ENCODE assay signal across 8 mouse cellular contexts in the genomic region with DNA sequence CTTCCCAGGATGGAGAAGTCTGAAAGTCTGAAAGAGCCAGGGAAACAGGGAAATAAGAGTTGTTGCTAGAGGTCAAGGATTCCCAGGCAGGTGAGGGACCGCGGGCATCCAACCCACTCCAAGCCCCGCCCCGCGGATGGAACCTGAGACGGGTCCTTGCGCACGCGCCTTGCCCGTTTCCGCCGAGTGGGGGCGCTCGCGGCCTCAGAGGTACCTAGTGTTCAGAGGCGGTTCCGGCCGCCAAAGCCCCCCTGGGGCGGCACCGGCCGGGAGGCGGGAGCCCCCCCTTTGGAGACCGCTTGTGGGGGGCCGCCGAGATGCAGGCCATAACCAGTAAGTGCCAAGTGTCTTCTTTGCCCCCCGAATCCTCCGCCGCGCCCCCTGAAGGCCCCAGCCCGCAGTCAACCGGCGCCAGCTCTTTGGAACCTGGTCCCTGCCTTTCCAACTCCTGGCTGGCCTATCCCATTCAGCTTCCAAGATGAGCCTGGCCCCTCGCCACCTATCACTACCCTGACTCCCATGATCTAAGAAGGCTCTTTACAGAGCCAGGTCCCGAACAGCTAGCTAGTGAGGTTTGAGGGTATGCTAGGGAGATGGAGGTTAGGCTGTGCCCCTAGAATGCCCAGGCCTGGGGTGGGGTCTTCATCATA. TPM values are rescaled to one million over a fixed set of nuclear protein-coding genes. Genes with fewer than 3 reads are reported as not detected.
DNase-seq lines count a peak whose midpoint lies in the region; ATAC-seq and TF ChIP-seq lines count a peak whose summit lies in the region.

No protein-coding gene starts in this region.

- H3K4me2 ChIP-seq in lung, embryonic 14.5 days = peak overlapping the region; percentile 48
- peak overlapping the region; percentile 36; the same call in 1 of the 2 replicates for H3K4me2 ChIP-seq in heart, embryonic 16.5 days (ENCODE audit: low read depth, low read length)
- H3K4me2 ChIP-seq in liver, embryonic 13.5 days = peak overlapping the region; percentile 29; the same call in 1 of the 2 replicates
- no peak overlapping the region; the same call in 1 of the 2 replicates for H3K4me2 ChIP-seq in stomach, embryonic 14.5 days (replicated peaks; ENCODE audit: low read depth, low read length)

- no peaks in the 10 kb centered on the region for H3K36me3 ChIP-seq in lung, embryonic 14.5 days (ENCODE audit: insufficient read depth)
- peaks cover under 1% of the 10 kb centered on the region for H3K36me3 ChIP-seq in heart, embryonic 16.5 days (ENCODE audit: control insufficient read depth, insufficient read depth)
- no peaks in the 10 kb centered on the region for H3K36me3 ChIP-seq in liver, embryonic 13.5 days
- H3K36me3 ChIP-seq in stomach, embryonic 14.5 days (ENCODE audit: control insufficient read depth, insufficient read depth, low read length) = no peaks in the 10 kb centered on the region

- no peak overlapping the region for H3K27ac ChIP-seq in lung, embryonic 14.5 days (ENCODE audit: low read depth)
- no peak overlapping the region for H3K27ac ChIP-seq in heart, embryonic 16.5 days (ENCODE audit: low read length)
- H3K27ac ChIP-seq in liver, embryonic 13.5 days = no peak overlapping the region
- no peak overlapping the region for H3K27ac ChIP-seq in stomach, embryonic 14.5 days (ENCODE audit: low read length)

- 0 out of 2 replicates have a peak, but pooled peaks cover 5% of the 10 kb centered on the region for H3K27me3 ChIP-seq in lung, embryonic 14.5 days (ENCODE audit: insufficient read depth, low read length)
- peaks cover 9% of the 10 kb centered on the region for H3K27me3 ChIP-seq in heart, embryonic 16.5 days (ENCODE audit: control insufficient read depth, insufficient read depth, low read length)
- H3K27me3 ChIP-seq in liver, embryonic 13.5 days = peaks cover 64% of the 10 kb centered on the region
- H3K27me3 ChIP-seq in stomach, embryonic 14.5 days (ENCODE audit: control insufficient read depth, insufficient read depth, low read length) = no peaks in the 10 kb centered on the region

- DNase-seq in lung, embryonic 14.5 days = peak; percentile 50
- DNase-seq in lung, postnatal 25 days (ENCODE audit: low spot score) = no peak
- DNase-seq in embryo, embryonic 9.5 days (ENCODE audit: extremely low spot score) = peak; percentile 60
- DNase-seq in liver, embryonic 13.5 days = peak; percentile 10
- DNase-seq in urinary bladder, adult 2 months (ENCODE audit: low spot score) = no peak
- DNase-seq in spleen, postnatal 14 days (ENCODE audit: low spot score in 2 of 2) = no peak

- no peaks in the 10 kb centered on the region for H3K9me3 ChIP-seq in lung, embryonic 14.5 days (ENCODE audit: low read depth, low read length)
- no peaks in the 10 kb centered on the region for H3K9me3 ChIP-seq in heart, embryonic 16.5 days (replicated peaks; ENCODE audit: control insufficient read depth, low read length)
- no peaks in the 10 kb centered on the region for H3K9me3 ChIP-seq in liver, embryonic 13.5 days (replicated peaks)
- no peaks in the 10 kb centered on the region for H3K9me3 ChIP-seq in stomach, embryonic 14.5 days (ENCODE audit: control insufficient read depth, low read depth, low read length)

- TF ChIP-seq CTCF in lung, embryonic 14.5 days (IDR thresholded peaks at IDR 0.05; ENCODE audit: low read depth) = peak; percentile 38

- WGBS in lung, embryonic 14.5 days = 7% methylated on average over 34 of the region's 34 CpGs
- WGBS in heart, embryonic 16.5 days = 8% methylated on average over 34 of the region's 34 CpGs
- 7% methylated on average over 32 of the region's 34 CpGs for WGBS in liver, embryonic 13.5 days (ENCODE audit: insufficient replicate concordance)
- WGBS in stomach, embryonic 14.5 days = 9% methylated on average over 34 of the region's 34 CpGs

- H3K9ac ChIP-seq in lung, embryonic 14.5 days = no peak overlapping the region
- H3K9ac ChIP-seq in heart, embryonic 16.5 days (ENCODE audit: low read length) = no peak overlapping the region
- H3K9ac ChIP-seq in liver, embryonic 13.5 days = no peak overlapping the region
- H3K9ac ChIP-seq in stomach, embryonic 14.5 days (replicated peaks; ENCODE audit: low read depth, low read length) = no peak overlapping the region

- H3K4me1 ChIP-seq in lung, embryonic 14.5 days (ENCODE audit: insufficient read depth) = no peaks in the 10 kb centered on the region
- H3K4me1 ChIP-seq in heart, embryonic 16.5 days (ENCODE audit: control insufficient read depth, insufficient read depth, low read length) = no peaks in the 10 kb centered on the region
- H3K4me1 ChIP-seq in liver, embryonic 13.5 days (replicated peaks) = 0 out of 2 replicates have a peak, but pooled peaks cover 4% of the 10 kb centered on the region
- H3K4me1 ChIP-seq in stomach, embryonic 14.5 days (ENCODE audit: control insufficient read depth, insufficient read depth, low read length) = no peaks in the 10 kb centered on the region

- peak overlapping the region; percentile 19 for H3K4me3 ChIP-seq in lung, embryonic 14.5 days (ENCODE audit: low read depth, low read length)
- no peak overlapping the region for H3K4me3 ChIP-seq in heart, embryonic 16.5 days (ENCODE audit: low read length)
- no peak overlapping the region; the same call in 1 of the 2 replicates for H3K4me3 ChIP-seq in liver, embryonic 13.5 days (replicated peaks)
- H3K4me3 ChIP-seq in stomach, embryonic 14.5 days (ENCODE audit: low read depth, low read length) = no peak overlapping the region; the same call in 1 of the 2 replicates

- ATAC-seq in lung, embryonic 14.5 days (ENCODE audit: insufficient read depth) = peak; percentile 14; the same call in 1 of the 2 replicates
- ATAC-seq in heart, embryonic 16.5 days (replicated peaks; ENCODE audit: extremely low read depth, insufficient read depth, low FRiP score) = no peak
- no peak for ATAC-seq in liver, embryonic 13.5 days (ENCODE audit: low read depth)
- ATAC-seq in stomach, embryonic 14.5 days (ENCODE audit: insufficient number of reproducible peaks, insufficient read depth, low FRiP score, low read depth) = 0 out of 2 replicates have a peak, but pooled peaks have one; percentile 23

RNA-seq across cellular contexts. Expression of gene Ccdc136, which starts 6.7 kb away (rescaled TPM):
- polyA plus RNA-seq in lung, embryonic 14.5 days (2014; fragmentation: Nextera tagmentation; extraction: Ambion mirVana) = 15.3 and 15.8 TPM in 2 replicates
- 21.6 and 22.7 TPM in 2 replicates for polyA plus RNA-seq in heart, embryonic 16.5 days (2015; fragmentation: Nextera tagmentation; extraction: Ambion mirVana)
- 0.62 and 0.64 TPM in 2 replicates for polyA plus RNA-seq in liver, embryonic 13.5 days (2015; fragmentation: Nextera tagmentation; extraction: Ambion mirVana)
- 22.0 and 29.5 TPM in 2 replicates for polyA plus RNA-seq in stomach, embryonic 14.5 days (2014; fragmentation: Nextera tagmentation; extraction: Ambion mirVana)
- polyA plus RNA-seq in urinary bladder, adult 2 months (2012; rRNA removed) = 19.7 and 29.6 TPM in 2 replicates

RNA-seq across cellular contexts. Expression of gene Opn1sw, which starts 14.6 kb away (rescaled TPM):
- polyA plus RNA-seq in lung, embryonic 14.5 days (2014; fragmentation: Nextera tagmentation; extraction: Ambion mirVana) = 0.61 and 0.84 TPM in 2 replicates
- polyA plus RNA-seq in heart, embryonic 16.5 days (2015; fragmentation: Nextera tagmentation; extraction: Ambion mirVana) = 0.62 and 0.76 TPM in 2 replicates
- 0.10 TPM in 1 of 2 replicates, not detected in the other for polyA plus RNA-seq in liver, embryonic 13.5 days (2015; fragmentation: Nextera tagmentation; extraction: Ambion mirVana)
- polyA plus RNA-seq in stomach, embryonic 14.5 days (2014; fragmentation: Nextera tagmentation; extraction: Ambion mirVana) = 1.3 and 1.5 TPM in 2 replicates
- polyA plus RNA-seq in urinary bladder, adult 2 months (2012; rRNA removed) = 9.3 and 11.3 TPM in 2 replicates

RNA-seq across cellular contexts. Expression of gene Flnc, which starts 30.2 kb away (rescaled TPM):
- 8.8 and 10.1 TPM in 2 replicates for polyA plus RNA-seq in lung, embryonic 14.5 days (2014; fragmentation: Nextera tagmentation; extraction: Ambion mirVana)
- polyA plus RNA-seq in heart, embryonic 16.5 days (2015; fragmentation: Nextera tagmentation; extraction: Ambion mirVana) = 38.3 and 50.0 TPM in 2 replicates
- polyA plus RNA-seq in liver, embryonic 13.5 days (2015; fragmentation: Nextera tagmentation; extraction: Ambion mirVana) = 0.89 and 0.97 TPM in 2 replicates
- polyA plus RNA-seq in stomach, embryonic 14.5 days (2014; fragmentation: Nextera tagmentation; extraction: Ambion mirVana) = 17.9 and 19.8 TPM in 2 replicates
- 40.8 and 75.6 TPM in 2 replicates for polyA plus RNA-seq in urinary bladder, adult 2 months (2012; rRNA removed)

RNA-seq across cellular contexts. Expression of gene Calu, which starts 54.9 kb away (rescaled TPM):
- 451 and 469 TPM in 2 replicates for polyA plus RNA-seq in lung, embryonic 14.5 days (2014; fragmentation: Nextera tagmentation; extraction: Ambion mirVana)
- polyA plus RNA-seq in heart, embryonic 16.5 days (2015; fragmentation: Nextera tagmentation; extraction: Ambion mirVana) = 403 and 405 TPM in 2 replicates
- polyA plus RNA-seq in liver, embryonic 13.5 days (2015; fragmentation: Nextera tagmentation; extraction: Ambion mirVana) = 95.5 and 121 TPM in 2 replicates
- 384 and 413 TPM in 2 replicates for polyA plus RNA-seq in stomach, embryonic 14.5 days (2014; fragmentation: Nextera tagmentation; extraction: Ambion mirVana)
- polyA plus RNA-seq in urinary bladder, adult 2 months (2012; rRNA removed) = 274 and 306 TPM in 2 replicates

Comparison
In these comparisons a context has a peak if more than half of its experiments do, and no peak if none do; other contexts are left out.
1. DNase-seq: peak in lung, embryonic 14.5 days (single experiment), embryo, embryonic 9.5 days (single experiment) and liver, embryonic 13.5 days (single experiment); none in lung, postnatal 25 days (single experiment), urinary bladder, adult 2 months (single experiment) and spleen, postnatal 14 days (0 of 2).
2. ATAC-seq: peak in lung, embryonic 14.5 days (single experiment) and stomach, embryonic 14.5 days (single experiment); none in heart, embryonic 16.5 days (single experiment) and liver, embryonic 13.5 days (single experiment).